Mouse (Mus musculus): ENCODE results near the gene Mctp1.

The Mctp1 gene

GRCm38 (mm10) chr13:76810496-76810939 is 426.2 kb downstream of the Mctp1 start:
- in situ Hi-C loops (cut with MboI; ENCODE audit: low sequenced_read_pairs) = no loop called here

GRCm38 (mm10) chr13:76823083-76823482 is 438.7 kb downstream of the Mctp1 start:
- in situ Hi-C loops (cut with MboI; ENCODE audit: low sequenced_read_pairs) = no loop called here

GRCm38 (mm10) chr13:76824932-76825694 is 440.8 kb downstream of the Mctp1 start:
- in situ Hi-C loops (cut with MboI; ENCODE audit: low sequenced_read_pairs) = loop anchor here (25.0 kb wide), 1 partner anchor 387 kb away; no protein-coding TSS in a partner anchor

GRCm38 (mm10) chr13:76827738-76828137 is 443.4 kb downstream of the Mctp1 start:
- in situ Hi-C loops (cut with MboI; ENCODE audit: low sequenced_read_pairs) = loop anchor here (25.0 kb wide), 1 partner anchor 385 kb away; no protein-coding TSS in a partner anchor

- in situ Hi-C loops (cut with MboI; ENCODE audit: low sequenced_read_pairs) = loop anchor here (25.0 kb wide), 1 partner anchor 374 kb away; no protein-coding TSS in a partner anchor
These were observed 453.7 kb downstream of the Mctp1 start for GRCm38 (mm10) chr13:76838031-76838430.

GRCm38 (mm10) chr13:76840712-76841111 is 456.4 kb downstream of the Mctp1 start:
- in situ Hi-C loops (cut with MboI; ENCODE audit: low sequenced_read_pairs) = loop anchor here (25.0 kb wide), 1 partner anchor 372 kb away; no protein-coding TSS in a partner anchor

- in situ Hi-C loops (cut with MboI; ENCODE audit: low sequenced_read_pairs) = loop anchor here (25.0 kb wide), 1 partner anchor 368 kb away; no protein-coding TSS in a partner anchor
These were observed 460.4 kb downstream of the Mctp1 start for GRCm38 (mm10) chr13:76844629-76845255.

- in situ Hi-C loops (cut with MboI; ENCODE audit: low sequenced_read_pairs) = no loop called here
These were observed 466.2 kb downstream of the Mctp1 start for GRCm38 (mm10) chr13:76850412-76851054.

- in situ Hi-C loops (cut with MboI; ENCODE audit: low sequenced_read_pairs) = no loop called here
These were observed 470.0 kb downstream of the Mctp1 start for GRCm38 (mm10) chr13:76854306-76854705.

GRCm38 (mm10) chr13:76855021-76855420 is 470.7 kb downstream of the Mctp1 start:
- in situ Hi-C loops (cut with MboI; ENCODE audit: low sequenced_read_pairs) = no loop called here

- in situ Hi-C loops (cut with MboI; ENCODE audit: low sequenced_read_pairs) = no loop called here
These were observed 472.7 kb downstream of the Mctp1 start for GRCm38 (mm10) chr13:76857024-76857423.

GRCm38 (mm10) chr13:76858078-76858482 is 473.7 kb downstream of the Mctp1 start:
- in situ Hi-C loops (cut with MboI; ENCODE audit: low sequenced_read_pairs) = no loop called here

- in situ Hi-C loops (cut with MboI; ENCODE audit: low sequenced_read_pairs) = no loop called here
These were observed 486.0 kb downstream of the Mctp1 start for GRCm38 (mm10) chr13:76870291-76870690.

- in situ Hi-C loops (cut with MboI; ENCODE audit: low sequenced_read_pairs) = no loop called here
These were observed 493.8 kb downstream of the Mctp1 start for GRCm38 (mm10) chr13:76877887-76878763.

- in situ Hi-C loops (cut with MboI; ENCODE audit: low sequenced_read_pairs) = no loop called here
These were observed 494.7 kb downstream of the Mctp1 start for GRCm38 (mm10) chr13:76879008-76879407.

GRCm38 (mm10) chr13:76884517-76885092 is 500.3 kb downstream of the Mctp1 start:
- in situ Hi-C loops (cut with MboI; ENCODE audit: low sequenced_read_pairs) = no loop called here

GRCm38 (mm10) chr13:76892987-76893386 is 508.7 kb downstream of the Mctp1 start:
- in situ Hi-C loops (cut with MboI; ENCODE audit: low sequenced_read_pairs) = no loop called here

GRCm38 (mm10) chr13:76895770-76896456 is 511.6 kb downstream of the Mctp1 start:
- in situ Hi-C loops (cut with MboI; ENCODE audit: low sequenced_read_pairs) = no loop called here

- in situ Hi-C loops (cut with MboI; ENCODE audit: low sequenced_read_pairs) = no loop called here
These were observed 512.1 kb downstream of the Mctp1 start for GRCm38 (mm10) chr13:76896457-76896790.

- in situ Hi-C loops (cut with MboI; ENCODE audit: low sequenced_read_pairs) = no loop called here
These were observed 534.0 kb downstream of the Mctp1 start for GRCm38 (mm10) chr13:76918321-76918720.

All from CH12F3 (cell line).